Mouse (Mus musculus) olfactory bulb, adult 2 months (tissue): ENCODE measurements at regions not wholly inside any gene's neighbourhood (a gene's known extent, or its start where the extent isn't known, plus 50 kb on each side); places are given as distances from the start of the nearest gene placed in this dataset.
A peak's percentile ranks its signal among the peaks of the same experiment; 100 is the strongest.
"Not testable (repeated sequence)": the region's sequence is repeated elsewhere in the genome, so short reads cannot be mapped to it uniquely, and the experiment has no call there.

Experiments used
- H3K27ac ChIP-seq: fragments of 200-500 bp; 2 replicates; pipeline ENCODE4 v1.5.1; 2012; ENCODE audit warnings: low read depth, low read length; ENCODE audit not compliant: insufficient read depth
- H3K4me1 ChIP-seq: fragments of 200-500 bp; 2 replicates; pipeline ENCODE4 v1.6.1; 2012; ENCODE audit warnings: low read length; ENCODE audit not compliant: control insufficient read depth, insufficient read depth
- H3K4me3 ChIP-seq: fragments of 200-500 bp; 2 replicates; pipeline ENCODE4 v1.5.1; 2012; ENCODE audit warnings: mild to moderate bottlenecking, low read depth, low read length, moderate library complexity; ENCODE audit not compliant: insufficient read depth
- CTCF ChIP-seq: fragments of 200-500 bp; IDR thresholded peaks from 2 replicates; pipeline ENCODE4 v1.5.1; 2012; ENCODE audit warnings: low read depth, mild to moderate bottlenecking, low read length, moderate library complexity; ENCODE audit not compliant: insufficient read depth
- POLR2A ChIP-seq: fragments of 200-500 bp; IDR thresholded peaks from 2 replicates; pipeline ENCODE4 v1.6.1; 2012; ENCODE audit warnings: mild to moderate bottlenecking, low read depth, low read length, moderate library complexity; ENCODE audit not compliant: insufficient read depth
- WGBS: fragments of 180-500 bp; shearing (Covaris S2); methylation state at CpG from one replicate; pipeline ENCODE4 v1.1.7; 2018; 5-methylcytosine and 5-hydroxymethylcytosine counted together

- TF ChIP-seq CTCF (peak; percentile 95), POLR2A (no peak)
- 22% methylated on average over 12 of the region's 12 CpGs for WGBS
- Histone ChIP-seq H3K27ac (no peak overlapping the region), H3K4me1 (no peaks in the 10 kb centered on the region), H3K4me3 (no peak overlapping the region)
Observed at GRCm38 (mm10) chr2:147307488-147308386, 54.0 kb upstream of the Pax1 start.

DNA sequence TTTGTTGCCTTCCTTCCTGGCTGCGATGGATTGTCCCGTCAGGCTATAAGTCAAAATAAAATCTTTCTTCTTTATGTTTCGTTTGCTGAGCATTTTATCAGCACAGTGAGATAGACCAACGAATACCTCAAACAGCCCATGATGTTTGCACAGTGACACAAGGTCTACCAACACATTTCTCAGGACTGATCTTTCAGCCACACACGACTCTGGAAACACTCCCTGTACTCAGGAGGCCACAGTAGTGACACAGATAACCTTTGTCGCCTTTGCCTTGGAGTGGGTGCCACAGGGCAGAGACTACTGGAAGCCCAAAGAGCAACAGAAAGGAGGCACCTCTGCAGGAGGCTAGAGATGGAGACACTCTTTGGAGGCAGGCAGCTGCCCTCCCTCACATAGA is 55.0 kb upstream of the Pax1 start:
- Histone ChIP-seq H3K27ac (no peak overlapping the region), H3K4me1 (no peaks in the 10 kb centered on the region), H3K4me3 (no peak overlapping the region)
- TF ChIP-seq POLR2A = no peak
- no peak for TF ChIP-seq CTCF
- 90% methylated on average over 6 of the region's 6 CpGs for whole genome bisulfite sequencing

- WGBS = 12% methylated on average over 5 of the region's 5 CpGs
Observed at GRCm38 (mm10) chr2:147305262-147305661, 56.5 kb upstream of the Pax1 start.

GRCm38 (mm10) chr2:147300503-147300902 is 61.2 kb upstream of the Pax1 start:
- no peak overlapping the region for H3K27ac ChIP-seq
- WGBS = 100% methylated on average over 1 of the region's 1 CpGs

More at GRCm38 (mm10) chr2:147305262-147305661, 56.5 kb upstream of the Pax1 start:
- no peaks in the 10 kb centered on the region for H3K4me1 ChIP-seq
- H3K27ac ChIP-seq = no peak overlapping the region
- TF ChIP-seq CTCF = no peak
- no peak for TF ChIP-seq POLR2A
- no peak overlapping the region for H3K4me3 ChIP-seq

DNA sequence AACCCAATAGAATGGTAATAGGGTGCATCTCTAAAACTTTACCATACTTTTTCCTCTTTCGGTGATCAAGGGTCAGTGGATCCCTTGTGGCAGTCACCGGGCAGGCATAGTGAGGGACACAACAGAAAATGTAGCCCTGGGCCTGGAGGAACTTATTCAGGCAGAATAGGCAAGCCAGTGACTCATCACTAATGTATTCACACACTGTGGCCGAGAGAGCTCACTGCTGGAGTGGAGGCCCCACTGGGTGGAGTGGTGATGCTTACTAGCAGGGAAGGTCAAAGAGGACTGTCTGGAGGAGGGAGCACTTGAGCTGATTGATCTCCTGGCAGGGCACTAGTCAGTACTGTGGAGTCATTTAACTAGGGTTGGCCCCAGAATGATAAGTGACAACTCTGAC is 62.4 kb upstream of the Pax1 start:
- Histone ChIP-seq H3K4me1 (peaks cover 10% of the 10 kb centered on the region), H3K4me3 (no peak overlapping the region), H3K27ac (no peak overlapping the region)
- WGBS = 81% methylated on average over 3 of the region's 3 CpGs
- no peak for TF ChIP-seq POLR2A
- TF ChIP-seq CTCF = no peak

More at GRCm38 (mm10) chr2:147300503-147300902, 61.2 kb upstream of the Pax1 start:
- no peak overlapping the region for H3K4me3 ChIP-seq
- H3K4me1 ChIP-seq = peaks cover 10% of the 10 kb centered on the region
- TF ChIP-seq POLR2A (no peak), CTCF (no peak)

- no peak for TF ChIP-seq POLR2A
- TF ChIP-seq CTCF = no peak
- H3K27ac ChIP-seq = peak overlapping the region; percentile 55; the same call in 1 of the 2 replicates
Observed at GRCm38 (mm10) chr2:147298499-147298896, 63.2 kb upstream of the Pax1 start.

GRCm38 (mm10) chr2:147297876-147298498 is 63.7 kb upstream of the Pax1 start:
- Histone ChIP-seq H3K4me1 (peaks cover 10% of the 10 kb centered on the region), H3K4me3 (no peak overlapping the region), H3K27ac (peak overlapping the region; percentile 55)
- no peak for TF ChIP-seq POLR2A
- TF ChIP-seq CTCF = no peak
- 53% methylated on average over 11 of the region's 11 CpGs for WGBS

More at GRCm38 (mm10) chr2:147298499-147298896, 63.2 kb upstream of the Pax1 start:
- 38% methylated on average over 7 of the region's 7 CpGs for WGBS
- H3K4me3 ChIP-seq = no peak overlapping the region
- peaks cover 10% of the 10 kb centered on the region for H3K4me1 ChIP-seq

- H3K4me3 ChIP-seq, H3K27ac ChIP-seq: not testable (repeated sequence)
- peaks cover 10% of the 10 kb centered on the region for H3K4me1 ChIP-seq
- WGBS = 95% methylated on average over 2 of the region's 2 CpGs
Observed at GRCm38 (mm10) chr2:147294926-147295325, 66.8 kb upstream of the Pax1 start.

GRCm38 (mm10) chr2:147293294-147293688 is 68.4 kb upstream of the Pax1 start:
- Histone ChIP-seq H3K4me3 (no peak overlapping the region), H3K4me1 (peaks cover 6% of the 10 kb centered on the region; the same call in 1 of the 2 replicates), H3K27ac (no peak overlapping the region)
- 79% methylated on average over 3 of the region's 3 CpGs for WGBS
- TF ChIP-seq POLR2A (no peak), CTCF (no peak)
